Mouse (Mus musculus): ENCODE measurements at regions not wholly inside any gene's neighbourhood (a gene's known extent, or its start where the extent isn't known, plus 50 kb on each side); places are given as distances from the start of the nearest gene placed in this dataset.

- Histone ChIP-seq H3K4me2 (no peak overlapping the region), H3K4me1 (no peaks in the 10 kb centered on the region), H3K9ac (replicated peaks) (no peak overlapping the region), H3K36me3 (no peaks in the 10 kb centered on the region), H3K4me3 (replicated peaks) (no peak overlapping the region), H3K27ac (replicated peaks) (no peak overlapping the region), H3K27me3 (replicated peaks) (no peaks in the 10 kb centered on the region), H3K9me3 (replicated peaks) (no peaks in the 10 kb centered on the region)
- 77% methylated on average over 9 of the region's 9 CpGs for WGBS
- no peak for ATAC-seq (ENCODE audit: low FRiP score)
Measured at GRCm38 (mm10) chr16:24175235-24175760, 186.6 kb upstream of the Bcl6 start.

- 87% methylated on average over 3 of the region's 3 CpGs for WGBS
- H3K27me3 ChIP-seq (replicated peaks): no peaks in the 10 kb centered on the region
- H3K4me1 ChIP-seq: no peaks in the 10 kb centered on the region
- no peaks in the 10 kb centered on the region for H3K9me3 ChIP-seq (replicated peaks)
- ATAC-seq (ENCODE audit: low FRiP score): no peak
- no peak overlapping the region for H3K4me2 ChIP-seq
- no peaks in the 10 kb centered on the region for H3K36me3 ChIP-seq
- no peak overlapping the region for H3K4me3 ChIP-seq (replicated peaks)
- H3K9ac ChIP-seq (replicated peaks): no peak overlapping the region
- no peak overlapping the region for H3K27ac ChIP-seq (replicated peaks)
Measured at GRCm38 (mm10) chr16:24174595-24174994, 185.9 kb upstream of the Bcl6 start.

- Histone ChIP-seq H3K9me3 (replicated peaks) (no peaks in the 10 kb centered on the region), H3K36me3 (no peaks in the 10 kb centered on the region), H3K4me2 (no peak overlapping the region), H3K4me1 (no peaks in the 10 kb centered on the region), H3K27ac (replicated peaks) (no peak overlapping the region), H3K4me3 (replicated peaks) (no peak overlapping the region), H3K27me3 (replicated peaks) (no peaks in the 10 kb centered on the region), H3K9ac (replicated peaks) (no peak overlapping the region)
- no peak for ATAC-seq (ENCODE audit: low FRiP score)
- 94% methylated on average over 5 of the region's 5 CpGs for WGBS
Measured at GRCm38 (mm10) chr16:24173783-24174518, 185.3 kb upstream of the Bcl6 start.

- Histone ChIP-seq H3K9ac (replicated peaks) (no peak overlapping the region), H3K9me3 (replicated peaks) (no peaks in the 10 kb centered on the region), H3K4me1 (no peaks in the 10 kb centered on the region), H3K36me3 (no peaks in the 10 kb centered on the region), H3K4me2 (no peak overlapping the region), H3K4me3 (replicated peaks) (no peak overlapping the region), H3K27ac (replicated peaks) (no peak overlapping the region), H3K27me3 (replicated peaks) (no peaks in the 10 kb centered on the region)
- 94% methylated on average over 2 of the region's 2 CpGs for WGBS
- ATAC-seq (ENCODE audit: low FRiP score): no peak
Measured at GRCm38 (mm10) chr16:24172653-24173052, 184.0 kb upstream of the Bcl6 start.

GRCm38 (mm10) chr16:24172065-24172464 is 183.4 kb upstream of the Bcl6 start:
- no peak for ATAC-seq (ENCODE audit: low FRiP score)
- Histone ChIP-seq H3K4me1 (no peaks in the 10 kb centered on the region), H3K27me3 (replicated peaks) (no peaks in the 10 kb centered on the region), H3K4me2 (no peak overlapping the region), H3K27ac (replicated peaks) (no peak overlapping the region), H3K36me3 (no peaks in the 10 kb centered on the region), H3K4me3 (replicated peaks) (no peak overlapping the region), H3K9ac (replicated peaks) (no peak overlapping the region), H3K9me3 (replicated peaks) (no peaks in the 10 kb centered on the region)
- 48% methylated on average over 5 of the region's 5 CpGs for WGBS

GRCm38 (mm10) chr16:24171161-24171560 is 182.5 kb upstream of the Bcl6 start:
- no peak for ATAC-seq (ENCODE audit: low FRiP score)
- H3K4me3 ChIP-seq (replicated peaks): no peak overlapping the region
- H3K9me3 ChIP-seq (replicated peaks): no peaks in the 10 kb centered on the region
- no peaks in the 10 kb centered on the region for H3K27me3 ChIP-seq (replicated peaks)
- H3K36me3 ChIP-seq: no peaks in the 10 kb centered on the region
- no peak overlapping the region for H3K27ac ChIP-seq (replicated peaks)
- WGBS: 82% methylated on average over 4 of the region's 4 CpGs
- H3K4me1 ChIP-seq: no peaks in the 10 kb centered on the region
- no peak overlapping the region for H3K9ac ChIP-seq (replicated peaks)
- no peak overlapping the region for H3K4me2 ChIP-seq

GRCm38 (mm10) chr16:24166496-24166895 is 177.8 kb upstream of the Bcl6 start:
- ATAC-seq (ENCODE audit: low FRiP score): no peak
- Histone ChIP-seq H3K4me3 (replicated peaks) (no peak overlapping the region), H3K27me3 (replicated peaks) (no peaks in the 10 kb centered on the region), H3K4me2 (no peak overlapping the region), H3K4me1 (no peaks in the 10 kb centered on the region), H3K9ac (replicated peaks) (no peak overlapping the region), H3K36me3 (no peaks in the 10 kb centered on the region), H3K9me3 (replicated peaks) (no peaks in the 10 kb centered on the region), H3K27ac (replicated peaks) (no peak overlapping the region)

GRCm38 (mm10) chr16:24165461-24166081 is 176.9 kb upstream of the Bcl6 start:
- no peaks in the 10 kb centered on the region for H3K9me3 ChIP-seq (replicated peaks)
- WGBS: 61% methylated on average over 11 of the region's 11 CpGs
- H3K4me2 ChIP-seq: no peak overlapping the region
- H3K27ac ChIP-seq (replicated peaks): no peak overlapping the region
- H3K9ac ChIP-seq (replicated peaks): no peak overlapping the region
- no peaks in the 10 kb centered on the region for H3K4me1 ChIP-seq
- no peak for ATAC-seq (ENCODE audit: low FRiP score)
- no peaks in the 10 kb centered on the region for H3K27me3 ChIP-seq (replicated peaks)
- H3K36me3 ChIP-seq: no peaks in the 10 kb centered on the region
- H3K4me3 ChIP-seq (replicated peaks): no peak overlapping the region

- ATAC-seq (ENCODE audit: low FRiP score): no peak
- Histone ChIP-seq H3K4me2 (no peak overlapping the region), H3K27ac (replicated peaks) (no peak overlapping the region), H3K9me3 (replicated peaks) (no peaks in the 10 kb centered on the region), H3K4me1 (no peaks in the 10 kb centered on the region), H3K9ac (replicated peaks) (no peak overlapping the region), H3K4me3 (replicated peaks) (no peak overlapping the region), H3K36me3 (no peaks in the 10 kb centered on the region), H3K27me3 (replicated peaks) (no peaks in the 10 kb centered on the region)
- 84% methylated on average over 5 of the region's 5 CpGs for WGBS
Measured at GRCm38 (mm10) chr16:24160705-24161285, 172.1 kb upstream of the Bcl6 start.

GRCm38 (mm10) chr16:24159336-24159735 is 170.7 kb upstream of the Bcl6 start:
- Histone ChIP-seq H3K27ac (replicated peaks) (no peak overlapping the region), H3K36me3 (no peaks in the 10 kb centered on the region), H3K4me3 (replicated peaks) (no peak overlapping the region), H3K27me3 (replicated peaks) (no peaks in the 10 kb centered on the region), H3K9me3 (replicated peaks) (no peaks in the 10 kb centered on the region), H3K4me1 (no peaks in the 10 kb centered on the region), H3K9ac (replicated peaks) (no peak overlapping the region), H3K4me2 (no peak overlapping the region)
- WGBS: 87% methylated on average over 2 of the region's 2 CpGs
- ATAC-seq (ENCODE audit: low FRiP score): no peak

- Histone ChIP-seq H3K27ac (replicated peaks) (no peak overlapping the region), H3K27me3 (replicated peaks) (no peaks in the 10 kb centered on the region), H3K4me2 (no peak overlapping the region), H3K4me3 (replicated peaks) (no peak overlapping the region), H3K4me1 (no peaks in the 10 kb centered on the region), H3K9me3 (replicated peaks) (no peaks in the 10 kb centered on the region), H3K9ac (replicated peaks) (no peak overlapping the region), H3K36me3 (no peaks in the 10 kb centered on the region)
- WGBS: 100% methylated on average over 2 of the region's 2 CpGs
- no peak for ATAC-seq (ENCODE audit: low FRiP score)
Measured at GRCm38 (mm10) chr16:24157753-24158152, 169.1 kb upstream of the Bcl6 start.
